Mouse (Mus musculus) c-Kit-positive CD71-negative TER-119-negative erythroid progenitor cells, embryonic 14.5 days (primary cell): Measurements from ENCODE around the gene Suclg1.

Experiments used
- DNase-seq: peaks from one replicate; pipeline ENCODE4 v3.0.0-alpha.2; 2013; ENCODE audit warnings: low read depth

Suclg1 gene

GRCm38 (mm10) chr6:73322306-73322705, 74.1 kb downstream of the Suclg1 start:
- no peak for DNase-seq
